Mouse (Mus musculus) adrenal gland, adult 2 months (tissue): ENCODE measurements around the gene Cd200r3. TPM values are rescaled to one million over a fixed set of nuclear protein-coding genes. Genes with fewer than 3 reads are reported as not detected.

Source experiments
- DNase-seq: peaks from one replicate; pipeline ENCODE4 v3.0.0; 2021
- long read RNA-seq: library from polyadenylated mRNA; stranded (forward); transcript quantifications from one replicate; pipeline ENCODE4 v2.0.0, GENCODE M21; 2021
- polyA plus RNA-seq: library from polyadenylated mRNA; depleted of rRNA; stranded (reverse); fragments of >200 nt; gene quantifications from 2 replicates; pipeline ENCODE4 v1.2.3, GENCODE M21; 2012; rRNA removed
- total RNA-seq, 2 experiments: library from RNA; stranded (reverse); gene quantifications; 2 replicates each; pipeline ENCODE4 v1.2.3; 2021

The Cd200r3 gene
- not detected for total RNA-seq
- not detected in 2 replicates for polyA plus RNA-seq
- long read RNA-seq, result 0 reads

DNA sequence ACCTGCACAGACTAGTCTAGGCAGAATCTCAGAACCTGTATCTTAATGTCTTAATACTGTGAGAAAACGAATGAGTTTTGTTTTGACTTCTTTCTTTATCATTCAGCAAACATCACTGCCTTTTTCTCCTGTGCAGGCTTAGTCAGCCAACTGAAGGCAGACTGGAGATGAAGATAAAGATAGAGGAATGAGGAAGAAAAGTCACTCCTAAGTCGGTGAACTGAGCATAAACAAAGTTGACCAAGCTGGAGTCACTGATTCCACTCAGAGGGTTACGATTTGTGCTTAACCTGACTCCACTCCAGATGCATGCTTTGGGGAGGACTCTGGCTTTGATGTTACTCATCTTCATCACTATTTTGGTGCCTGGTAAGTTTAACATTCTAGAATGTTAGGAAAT, at the start of gene Cd200r3:
Cd200r3 (plus strand) TSS at position 211 of the 400 bp plus-strand sequence.
- no peak for DNase-seq

DNA sequence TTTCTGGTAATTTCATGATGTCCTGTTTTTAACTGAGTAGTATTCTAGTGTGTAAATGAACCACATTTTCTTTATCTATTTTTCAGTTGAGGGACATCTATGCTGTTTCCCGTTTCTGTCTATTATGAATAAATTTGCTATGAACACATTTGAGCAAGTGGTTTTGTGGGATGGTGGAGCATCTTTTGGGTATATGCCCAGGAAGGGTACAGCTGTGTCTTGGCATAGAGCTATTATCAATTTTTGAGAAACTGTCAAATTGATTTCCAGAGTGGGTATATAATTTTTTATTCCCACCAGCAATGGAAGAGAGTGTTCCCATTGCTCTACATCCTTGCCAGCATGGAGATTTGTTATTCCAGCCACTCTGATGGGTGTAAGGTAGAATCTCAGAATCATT, 11.5 kb upstream of the Cd200r3 start:
- DNase-seq, result no peak

DNA sequence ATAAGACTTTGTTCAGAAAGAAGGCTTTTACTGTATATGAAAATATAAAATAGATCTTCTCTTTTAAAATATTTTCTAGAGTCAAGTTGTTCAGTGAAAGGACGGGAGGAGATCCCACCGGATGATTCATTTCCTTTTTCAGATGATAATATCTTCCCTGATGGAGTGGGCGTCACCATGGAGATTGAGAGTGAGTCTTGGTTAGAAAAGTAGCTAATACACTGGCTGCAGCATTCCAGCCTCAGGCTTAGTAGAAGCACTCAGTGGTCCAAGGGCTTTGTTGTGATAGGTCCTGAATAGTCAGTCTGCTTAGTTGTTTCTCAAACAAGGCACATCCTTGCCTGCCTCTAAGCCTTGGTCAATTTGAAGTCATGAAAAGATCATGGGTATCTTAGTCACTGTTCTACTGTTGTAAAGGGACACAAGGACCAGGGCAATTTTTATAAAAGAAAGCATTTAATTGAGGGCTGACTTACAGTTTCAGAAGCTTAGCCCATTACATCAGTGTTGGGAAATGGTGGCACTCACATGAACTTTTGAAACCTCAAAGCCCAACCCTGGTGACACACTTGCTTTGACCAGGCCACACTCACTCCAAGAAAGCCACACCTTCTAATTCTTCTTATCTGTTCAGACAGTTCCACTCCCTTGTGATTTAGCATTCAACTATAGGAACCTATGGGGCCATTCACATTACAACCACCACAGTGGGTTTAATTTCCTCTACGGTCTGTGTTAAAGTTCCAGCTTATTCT, 8.1 kb downstream of the Cd200r3 start:
- no peak for DNase-seq

DNA sequence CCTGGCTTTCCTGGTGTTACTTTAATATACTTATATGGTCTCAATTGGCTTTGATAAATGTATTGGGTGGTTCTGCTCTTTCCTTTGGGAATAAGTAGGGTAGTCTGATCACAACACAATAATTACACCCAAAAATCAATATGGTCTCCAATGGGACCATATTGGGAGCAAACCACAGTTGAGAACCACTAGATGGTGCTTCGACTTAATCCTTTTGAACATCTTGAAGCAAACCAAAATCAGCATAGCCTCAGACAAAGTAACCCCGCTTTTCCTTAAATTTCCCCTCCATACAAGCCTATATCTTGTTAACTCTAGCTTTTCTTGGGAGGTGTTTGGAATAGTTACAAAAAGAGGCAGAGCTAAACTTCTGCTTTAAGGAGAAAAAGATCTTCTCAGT, 18.8 kb downstream of the Cd200r3 start:
- DNase-seq, result no peak

DNA sequence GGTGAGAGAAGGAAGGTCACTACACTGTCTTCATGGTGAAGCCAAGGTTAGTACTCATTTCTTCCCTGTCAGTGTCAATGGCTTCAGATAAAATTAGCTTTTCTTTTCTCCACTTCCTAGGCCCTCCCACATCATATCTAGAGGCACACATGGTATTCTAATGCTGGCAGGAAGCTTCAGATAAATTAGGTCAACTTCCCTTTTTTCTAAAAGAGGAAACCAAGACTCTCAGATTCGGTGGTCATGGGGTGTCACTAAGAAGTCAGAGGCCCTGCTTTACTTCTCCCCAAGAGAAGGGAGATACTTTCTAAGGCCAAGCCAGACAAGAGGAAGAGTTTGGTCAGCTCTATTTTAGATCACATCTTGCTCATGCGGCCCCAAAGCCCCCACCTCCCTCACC, 19.3 kb downstream of the Cd200r3 start:
- DNase-seq, result no peak

DNA sequence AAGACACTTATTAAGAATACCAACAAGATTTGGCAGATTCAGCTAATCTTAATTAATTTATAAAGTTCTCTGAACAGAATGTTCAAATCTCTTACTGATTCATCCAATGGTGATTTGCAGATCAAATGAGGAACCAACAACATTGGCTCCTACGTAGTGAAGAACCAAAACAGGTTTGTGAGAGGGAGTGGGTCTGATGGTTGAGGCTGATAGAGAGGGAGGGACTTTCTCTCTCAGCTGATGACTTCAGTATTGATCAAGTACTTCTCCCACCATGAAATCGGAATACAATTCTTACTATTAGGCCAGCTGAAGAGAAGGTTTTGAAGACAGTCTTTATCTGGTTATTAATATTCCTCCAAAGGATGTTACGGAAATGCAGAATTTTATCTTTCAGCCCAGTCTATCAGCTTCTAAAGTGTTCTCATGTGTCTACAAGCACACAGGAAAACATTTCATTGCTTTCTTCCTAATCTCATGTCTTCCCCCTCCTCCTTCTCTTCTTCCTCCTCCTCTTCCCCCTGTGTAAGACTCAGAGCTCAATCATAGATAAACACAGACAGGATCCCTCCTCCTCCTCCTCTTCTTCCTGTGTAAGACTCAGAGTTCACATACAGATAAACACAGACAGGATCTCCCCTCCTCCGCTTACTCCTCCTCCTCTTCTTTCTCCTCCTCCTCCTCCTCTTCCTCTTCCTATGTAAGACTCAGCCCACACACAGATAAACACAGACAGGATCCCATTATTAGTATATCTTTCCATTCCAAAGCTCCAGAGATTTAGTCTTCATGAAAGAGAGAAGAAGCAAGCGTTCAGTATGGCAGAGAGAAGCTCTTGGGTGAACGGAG, 21.3 kb downstream of the Cd200r3 start:
- DNase-seq, result no peak

DNA sequence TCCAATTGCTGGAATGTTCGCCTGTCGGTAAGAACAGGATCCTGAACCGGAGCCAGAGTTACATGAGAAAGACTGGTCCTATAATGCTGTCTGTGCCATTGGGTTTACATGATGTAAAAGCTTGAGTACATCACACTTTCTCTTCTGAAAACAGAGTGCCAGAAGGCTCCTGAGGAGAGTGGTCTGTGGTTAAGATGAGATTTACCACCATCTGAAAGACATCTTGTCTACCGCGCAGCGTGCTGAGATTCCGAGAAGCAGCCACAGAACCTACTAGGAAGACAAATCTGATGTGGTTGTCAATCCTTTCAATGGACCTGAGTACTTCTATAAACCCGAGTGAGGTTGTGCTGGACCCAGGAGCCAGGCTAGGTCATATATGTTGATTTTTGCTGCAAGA, 21.9 kb downstream of the Cd200r3 start:
- no peak for DNase-seq

DNA sequence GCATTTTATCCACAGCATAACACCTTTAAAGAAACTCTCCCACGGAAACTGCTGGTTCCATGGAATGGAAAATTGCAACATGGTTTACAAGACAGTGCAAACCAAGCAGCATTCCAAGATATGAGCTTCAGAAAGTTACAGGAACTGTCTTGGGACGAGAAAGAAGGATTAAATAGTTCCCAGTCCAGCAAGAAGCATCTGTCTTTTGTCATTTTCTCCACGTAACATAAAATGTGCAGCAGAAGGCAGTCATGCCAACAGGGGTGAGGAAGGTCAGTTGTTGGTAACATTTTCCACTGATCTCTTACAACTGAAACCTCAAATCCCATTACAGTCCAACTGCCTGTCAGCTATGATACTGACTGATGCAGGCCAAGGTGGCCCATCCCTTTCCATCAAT, 22.4 kb downstream of the Cd200r3 start:
- no peak for DNase-seq

DNA sequence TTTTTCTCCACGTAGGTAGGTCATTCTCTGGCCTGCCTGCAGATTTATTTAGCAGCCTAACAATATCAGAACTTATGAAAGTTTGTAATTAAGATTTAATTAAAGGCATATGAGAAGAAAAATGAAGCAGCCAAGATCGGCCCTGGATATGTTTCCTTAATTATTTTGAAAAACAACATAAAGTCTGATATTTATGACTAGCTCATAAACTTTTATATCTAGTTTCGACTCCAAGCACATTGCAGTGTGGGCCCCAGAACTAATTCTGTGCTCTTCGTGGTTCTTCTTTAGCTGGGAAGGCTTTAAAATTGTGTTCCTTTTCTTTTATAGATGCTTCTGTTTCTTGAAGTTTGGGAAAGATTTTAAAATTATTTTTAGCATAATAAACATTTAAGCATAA, 23.4 kb downstream of the Cd200r3 start:
- DNase-seq, result no peak

DNA sequence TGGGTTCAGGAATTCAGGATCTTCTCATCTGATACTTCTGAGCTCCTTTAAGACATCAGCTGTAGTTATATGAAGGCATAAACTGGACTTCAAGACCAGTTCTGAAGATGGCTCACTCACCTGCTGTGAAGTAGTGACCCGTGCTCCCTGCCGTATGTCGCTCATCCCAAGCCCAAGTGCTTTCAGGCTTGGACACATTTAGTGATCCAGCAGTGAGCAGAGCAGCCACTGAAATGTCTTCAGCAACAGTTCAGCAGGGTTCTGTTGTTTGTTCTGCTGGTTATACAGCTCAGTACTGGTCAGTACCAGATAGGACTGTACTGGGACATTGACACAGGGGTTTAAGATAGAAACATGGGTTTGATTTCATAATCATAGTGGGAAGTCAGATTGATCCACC, 24.6 kb downstream of the Cd200r3 start:
- no peak for DNase-seq

DNA sequence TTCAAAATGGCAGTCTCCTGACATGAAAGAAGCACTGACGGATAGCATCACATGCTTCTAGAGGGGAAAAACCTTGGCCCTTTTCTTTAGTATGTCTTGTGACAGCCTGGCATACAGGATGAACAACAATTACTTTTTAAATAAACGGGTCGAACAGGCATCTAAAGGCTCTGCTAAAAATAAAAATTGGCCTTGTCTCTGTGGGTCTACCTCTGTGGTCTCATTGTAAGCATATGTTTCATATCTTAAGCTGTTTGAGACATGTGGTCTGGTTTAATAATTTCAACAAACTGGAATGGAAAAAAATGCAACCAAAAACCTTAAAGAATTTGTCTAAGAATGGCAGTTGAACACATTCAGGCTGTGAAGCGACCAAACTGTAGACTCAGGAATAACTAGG, 27.4 kb downstream of the Cd200r3 start:
- DNase-seq, result no peak

DNA sequence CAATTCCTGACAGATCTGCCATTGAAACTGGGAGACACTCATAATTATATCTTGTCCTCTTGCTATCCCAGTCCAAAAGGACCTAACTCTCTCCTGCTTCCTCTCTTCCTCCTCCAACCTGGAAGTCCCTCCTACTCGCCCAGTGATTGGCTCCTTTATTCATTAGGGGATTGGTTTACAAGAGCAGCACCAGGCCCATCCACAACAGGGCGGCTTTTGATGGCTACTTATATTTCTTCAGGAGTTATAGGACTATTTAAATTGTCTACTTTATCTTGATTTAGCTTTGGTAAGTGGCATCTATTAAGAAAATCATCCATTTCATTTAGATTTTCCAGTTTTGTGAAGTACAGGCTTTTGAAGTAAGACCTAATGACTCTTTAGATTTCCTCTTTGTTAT, 30.6 kb downstream of the Cd200r3 start:
- no peak for DNase-seq

DNA sequence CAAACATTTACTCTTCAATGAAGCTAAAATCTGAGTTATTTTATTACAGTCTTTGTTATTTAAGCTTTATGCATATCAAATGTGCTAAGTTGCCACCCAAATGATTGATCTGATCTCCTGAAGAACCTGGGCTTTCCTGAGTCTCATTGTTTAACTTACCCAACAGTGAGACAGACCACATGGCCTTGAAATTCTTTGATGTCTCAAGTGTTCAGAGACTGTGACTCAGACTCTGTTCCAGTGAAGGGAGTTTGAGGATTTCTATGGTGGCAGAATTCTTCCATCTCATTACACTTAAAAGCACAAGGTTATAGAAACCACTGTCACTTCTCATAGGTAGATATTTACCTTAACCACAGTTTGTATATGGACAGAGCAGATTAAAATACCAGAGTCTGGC, 32.6 kb downstream of the Cd200r3 start:
- DNase-seq, result no peak

DNA sequence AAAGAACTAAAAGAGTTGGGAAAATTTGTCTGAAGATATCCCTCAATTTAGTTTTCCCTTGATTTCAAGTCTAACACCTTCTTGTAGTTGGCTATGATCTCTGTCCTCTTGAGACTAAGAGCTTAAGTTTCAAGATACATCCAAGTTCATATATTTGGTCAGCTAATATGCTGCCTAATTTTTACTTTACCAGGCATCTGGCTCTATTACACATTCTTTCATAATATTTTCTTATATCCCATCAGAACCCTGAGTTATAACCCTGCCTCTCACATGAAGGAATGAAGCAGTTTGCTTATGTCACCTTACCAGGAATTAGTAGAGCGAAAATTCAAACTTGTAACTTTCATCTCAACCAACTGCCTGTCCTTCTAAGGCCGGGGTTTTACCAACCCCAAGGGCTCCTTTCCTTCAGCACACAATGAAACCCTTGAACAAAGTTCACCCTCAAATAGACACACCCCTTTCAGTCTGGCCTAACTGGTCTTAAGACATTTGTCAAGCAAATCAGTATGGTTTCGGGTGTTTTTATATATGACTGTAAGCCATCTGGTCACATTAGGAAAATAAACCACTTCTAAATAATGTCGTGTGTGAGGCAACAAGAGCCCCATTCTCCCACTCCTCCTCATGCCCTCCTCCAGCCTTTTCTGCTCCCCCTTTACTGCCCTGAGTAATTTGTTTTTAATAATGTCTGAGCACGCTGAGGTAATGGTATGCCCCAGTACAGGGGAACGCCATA, 33.6 kb downstream of the Cd200r3 start:
- no peak for DNase-seq

DNA sequence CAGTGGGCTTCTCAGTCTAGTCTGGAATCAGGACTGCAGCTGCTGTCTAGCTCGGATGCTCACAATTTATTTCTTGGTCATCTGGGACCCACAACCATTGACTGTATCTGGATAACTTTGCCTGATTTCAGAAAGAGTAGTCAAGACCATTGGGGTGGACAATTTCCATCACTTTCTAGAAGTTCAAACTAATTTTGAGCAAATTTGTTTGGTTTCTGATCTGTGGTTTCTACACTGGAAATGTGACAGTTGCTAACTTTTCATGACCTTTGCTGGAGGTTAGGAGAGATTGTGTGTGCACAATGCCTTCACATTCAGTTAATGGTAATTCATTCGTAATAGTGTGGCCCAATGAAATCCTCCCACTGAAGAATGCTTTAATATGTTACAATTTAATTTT, 34.7 kb downstream of the Cd200r3 start:
- DNase-seq, result no peak

DNA sequence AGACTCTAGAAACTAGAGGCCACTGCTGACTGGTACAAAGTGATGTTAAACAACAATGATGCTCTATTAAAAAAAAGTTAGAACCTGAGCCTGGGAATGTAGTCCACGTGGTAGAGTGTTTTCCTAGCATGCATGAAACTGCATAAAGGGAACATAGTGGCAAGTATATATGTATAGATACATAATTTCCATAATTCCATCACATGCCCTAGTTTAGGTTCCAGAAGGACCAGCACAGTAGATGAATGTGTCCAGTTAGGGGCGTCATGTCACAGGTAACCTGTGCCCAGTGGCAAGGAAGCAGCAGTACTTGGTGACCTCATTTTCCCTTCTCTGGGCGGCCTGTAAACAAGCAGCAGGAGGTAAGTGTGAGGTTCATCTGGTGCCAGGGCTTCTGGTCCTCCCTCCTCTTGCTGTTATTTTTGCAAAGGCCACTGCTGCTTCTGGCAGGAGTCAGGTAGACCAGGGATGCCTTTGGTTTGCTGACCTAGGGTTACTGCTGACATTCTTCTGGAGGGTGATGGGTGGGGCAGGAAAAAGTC, 35.9 kb downstream of the Cd200r3 start:
- DNase-seq, result no peak

DNA sequence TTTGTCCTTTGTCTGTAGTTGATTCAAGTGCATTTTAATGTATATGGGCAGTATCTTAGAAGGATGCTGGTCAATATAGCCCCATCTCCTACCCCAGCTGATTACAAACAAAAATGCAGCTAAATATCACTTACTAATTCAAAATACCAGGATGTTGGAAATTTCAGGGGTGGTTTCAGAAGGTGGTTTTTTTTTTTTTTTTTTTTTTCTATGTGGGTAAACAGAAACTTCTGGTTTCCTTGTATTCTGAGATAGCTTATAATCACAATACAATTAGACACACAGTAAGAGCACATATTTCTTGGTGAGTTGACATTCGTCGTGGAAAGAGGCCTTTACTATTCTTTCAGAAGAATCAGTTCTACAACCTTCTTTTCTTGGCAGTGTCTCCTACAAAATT, 39.5 kb downstream of the Cd200r3 start:
- no peak for DNase-seq

DNA sequence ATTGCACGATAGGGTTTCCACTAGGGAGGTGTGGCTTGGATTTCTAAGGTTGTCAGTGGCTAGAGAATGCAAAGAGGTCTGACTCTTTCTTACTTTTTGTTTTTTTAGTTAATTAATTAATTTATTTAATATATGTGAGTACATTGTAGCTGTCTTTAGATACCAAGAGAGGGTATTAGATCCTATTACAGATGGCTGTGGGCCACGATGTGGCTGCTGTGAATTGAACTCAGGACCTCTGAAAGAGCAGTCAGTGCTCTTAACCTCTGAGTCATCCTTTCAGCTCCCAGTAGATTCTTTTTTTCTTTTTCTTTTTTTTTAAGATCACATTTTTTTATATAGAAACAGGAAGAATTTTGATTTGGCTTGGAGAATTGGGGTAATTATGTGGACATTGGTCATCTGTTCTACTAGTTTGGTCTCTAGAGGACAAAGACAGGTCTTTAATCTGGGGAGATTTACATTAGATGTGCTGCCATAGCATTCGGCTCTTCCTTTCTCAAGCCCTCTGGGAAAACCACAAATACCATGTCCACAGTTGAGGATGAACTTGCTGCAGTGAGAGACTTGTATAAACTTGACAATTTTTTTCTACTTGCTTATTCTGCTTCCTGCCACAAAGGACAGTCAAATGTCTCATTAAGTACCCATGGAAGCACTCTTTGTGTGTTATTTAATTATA, 40.0 kb downstream of the Cd200r3 start:
- no peak for DNase-seq

DNA sequence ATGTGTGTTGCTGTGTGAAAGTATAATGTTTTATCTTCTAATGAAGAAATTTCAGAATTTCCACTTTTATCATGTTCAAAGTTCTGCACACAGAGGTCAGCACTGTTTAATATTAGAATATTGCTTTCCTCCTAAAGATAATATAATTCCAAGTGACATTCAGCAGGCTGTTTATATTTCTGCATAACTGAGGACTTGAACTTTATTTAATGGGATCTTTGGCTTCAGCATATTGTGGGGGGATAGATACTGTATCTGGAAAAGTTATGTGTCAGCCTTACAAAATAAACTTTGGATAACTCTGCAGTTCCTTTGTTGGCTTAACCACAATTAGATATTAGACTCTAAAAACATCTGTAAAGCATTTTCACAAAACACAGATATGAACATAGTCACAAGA, 40.6 kb downstream of the Cd200r3 start:
- no peak for DNase-seq

DNA sequence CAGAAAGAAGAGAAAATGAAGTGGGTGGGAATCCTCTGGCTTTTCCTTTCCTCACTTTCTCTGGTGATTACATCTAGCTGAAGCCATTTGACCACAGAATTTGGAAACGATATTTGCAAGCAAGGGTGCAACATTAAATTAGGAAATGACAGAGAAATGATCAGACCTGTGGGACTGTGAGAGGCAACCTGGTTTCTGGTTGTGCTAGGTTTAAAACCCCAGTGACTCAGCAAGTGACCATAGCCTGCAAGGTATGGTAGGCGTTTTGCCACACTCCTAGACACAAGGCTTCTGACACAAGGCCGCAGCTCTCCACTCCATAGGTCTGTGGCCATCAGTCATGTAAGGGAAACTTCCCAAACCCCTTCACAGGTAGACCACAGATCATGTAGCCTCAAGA, 41.4 kb downstream of the Cd200r3 start:
- DNase-seq, result no peak

DNA sequence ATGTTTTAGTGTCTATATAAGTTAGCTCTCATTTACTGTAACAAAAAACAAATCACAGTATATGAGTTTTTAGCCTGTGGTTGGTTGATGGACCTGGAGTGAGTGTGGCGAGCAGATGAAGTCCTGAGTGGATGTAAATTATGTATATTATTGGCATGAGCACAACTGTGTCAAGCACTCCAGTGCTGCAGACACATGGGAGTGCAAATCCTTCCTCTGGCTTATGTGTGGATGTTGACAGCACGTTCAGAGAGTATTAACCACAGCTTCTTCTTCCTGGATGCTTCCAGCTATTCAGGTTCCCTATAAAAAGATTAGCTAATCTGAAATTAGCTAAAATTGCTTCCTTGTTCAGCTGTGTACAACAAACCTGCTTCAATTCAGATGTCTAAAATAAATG, 42.6 kb downstream of the Cd200r3 start:
- no peak for DNase-seq
